Mouse (Mus musculus) embryonic facial prominence, embryonic 14.5 days (tissue): Measurements from ENCODE around the gene Cog2. TPM values are rescaled to one million over a fixed set of nuclear protein-coding genes. Genes with fewer than 3 reads are reported as not detected.

Source experiments
- ATAC-seq: fragments of 200-750 bp; cut with Nextera tagmentation; 2 replicates; pipeline ENCODE4 v1.8.0; 2017; ENCODE audit warnings: low read depth, moderate number of reproducible peaks, moderate TSS enrichment
- DNase-seq: peaks from one replicate; pipeline ENCODE4 v3.0.0-alpha.2; 2015; ENCODE audit warnings: low spot score
- H3K27ac ChIP-seq: fragments of 300-500 bp; sonication (generic); replicated peaks from 2 replicates; pipeline ENCODE4 v1.5.1; 2014; ENCODE audit warnings: low read depth, mild to moderate bottlenecking, low read length, moderate library complexity
- H3K27me3 ChIP-seq: fragments of 300-500 bp; sonication (generic); replicated peaks from 2 replicates; pipeline ENCODE4 v1.6.1; 2014; ENCODE audit warnings: low read length; ENCODE audit not compliant: control insufficient read depth, insufficient read depth
- H3K36me3 ChIP-seq: fragments of 300-500 bp; sonication (generic); 2 replicates; pipeline ENCODE4 v1.6.1; 2014; ENCODE audit warnings: low read length, mixed read lengths; ENCODE audit not compliant: control insufficient read depth, insufficient read depth
- H3K4me1 ChIP-seq: fragments of 300-500 bp; sonication (generic); 2 replicates; pipeline ENCODE4 v1.6.1; 2014; ENCODE audit warnings: antibody characterized with exemption, low read length; ENCODE audit not compliant: control insufficient read depth, insufficient read depth
- H3K4me2 ChIP-seq: fragments of 300-500 bp; sonication (generic); 2 replicates; pipeline ENCODE4 v1.6.1; 2014; ENCODE audit warnings: low read depth, mild to moderate bottlenecking, low read length, moderate library complexity, mixed read lengths
- H3K4me3 ChIP-seq: fragments of 300-500 bp; sonication (generic); 2 replicates; pipeline ENCODE4 v1.5.1; 2014; ENCODE audit warnings: low read depth, mild to moderate bottlenecking, low read length
- H3K9ac ChIP-seq: fragments of 300-500 bp; sonication (generic); 2 replicates; pipeline ENCODE4 v1.6.1; 2014; ENCODE audit warnings: low read depth, mild to moderate bottlenecking, low read length, moderate library complexity, mixed read lengths
- H3K9me3 ChIP-seq: fragments of 300-500 bp; sonication (generic); 2 replicates; pipeline ENCODE4 v1.6.1; 2016; ENCODE audit warnings: low read length; ENCODE audit not compliant: control insufficient read depth
- WGBS: fragments of 180-500 bp; shearing (Covaris S2); extraction: QIAGEN DNeasy Blood & Tissue Kit; methylation state at CpG from one replicate; pipeline ENCODE4 v1.1.7; 2014; 5-methylcytosine and 5-hydroxymethylcytosine counted together
- polyA plus RNA-seq: library from polyadenylated mRNA; unstranded; fragments of >200 nt; fragmentation: Nextera tagmentation; extraction: Ambion mirVana; gene quantifications from 2 replicates; pipeline ENCODE4 v1.2.1, GENCODE M21; 2014

Gene Cog2
- polyA plus RNA-seq, 1 experiment from 2014 or later: 36.6 TPM

DNA sequence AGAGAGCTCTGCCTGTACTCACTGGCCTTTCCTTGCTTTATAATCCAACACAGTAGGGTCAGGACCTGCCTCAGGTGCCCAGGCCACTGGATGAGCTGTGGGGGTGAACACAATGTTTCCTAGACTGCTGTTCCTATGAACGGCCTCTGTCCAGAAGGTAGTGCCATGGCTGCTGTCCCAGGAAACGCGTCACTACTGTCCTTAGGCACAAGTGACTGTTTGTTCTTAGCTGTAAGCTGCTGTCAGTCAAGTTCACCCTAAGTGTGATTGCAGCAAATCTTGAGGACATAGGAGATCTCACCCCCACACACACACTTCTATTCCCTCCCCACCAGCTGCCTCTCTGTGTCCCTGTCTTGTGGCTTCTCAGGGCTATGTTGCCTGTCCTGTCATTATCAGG is 47.0 kb downstream of the Cog2 start:
- no peaks in the 10 kb centered on the region for H3K27me3 ChIP-seq
- H3K36me3 ChIP-seq: no peaks in the 10 kb centered on the region
- no peak overlapping the region for H3K4me2 ChIP-seq
- H3K9me3 ChIP-seq: no peaks in the 10 kb centered on the region
- no peak overlapping the region for H3K27ac ChIP-seq
- 86% methylated on average over 3 of the region's 3 CpGs for WGBS
- DNase-seq: no peak
- H3K4me1 ChIP-seq: peaks cover 9% of the 10 kb centered on the region
- H3K9ac ChIP-seq: no peak overlapping the region
- H3K4me3 ChIP-seq: no peak overlapping the region
- ATAC-seq: no peak

DNA sequence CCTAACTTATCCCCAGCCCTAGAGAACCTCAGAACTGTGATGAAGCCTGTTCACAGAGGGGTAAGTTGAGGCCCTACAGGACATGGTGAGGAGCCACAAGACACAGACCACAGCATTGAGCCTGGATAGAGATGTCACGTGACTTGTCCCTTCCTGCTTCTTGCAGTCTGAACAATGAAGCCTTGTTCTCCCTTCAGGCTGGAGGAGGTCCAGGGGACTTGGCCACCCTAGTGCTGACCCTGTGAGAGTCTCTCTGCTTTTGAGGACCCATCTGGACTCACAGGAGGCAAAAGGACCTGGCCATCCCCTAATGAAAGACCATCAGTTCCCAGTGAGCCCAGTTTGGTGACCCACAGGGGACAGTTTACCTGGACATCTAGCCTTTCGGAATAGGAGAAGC is 48.5 kb downstream of the Cog2 start:
- Histone ChIP-seq H3K27ac (no peak overlapping the region), H3K9ac (no peak overlapping the region), H3K27me3 (no peaks in the 10 kb centered on the region)

DNA sequence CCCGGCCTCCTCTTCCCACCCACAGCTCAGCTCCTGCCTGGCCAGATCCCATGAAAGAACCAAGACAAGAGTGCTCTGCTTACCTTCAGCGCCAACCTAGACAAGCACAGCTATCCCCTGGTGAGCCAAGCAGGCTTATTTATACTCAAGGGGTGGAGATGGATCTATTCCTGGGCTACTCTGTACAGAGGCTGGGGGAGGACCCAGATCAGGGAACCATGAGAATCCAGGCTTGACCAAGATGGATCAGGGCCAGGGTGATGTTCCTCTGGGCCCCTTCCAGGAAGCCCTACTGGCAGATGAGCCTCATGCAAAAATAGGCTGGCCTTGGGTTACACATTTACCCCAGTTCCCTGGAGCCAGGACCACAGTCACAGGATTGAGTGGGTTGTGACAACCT is 49.0 kb downstream of the Cog2 start, which contains the start of gene Agt:
Agt (minus strand) TSS at position 114 of the 400 bp plus-strand sequence.
- Histone ChIP-seq H3K4me3 (no peak within 1 kb of the TSS), H3K36me3 (no peaks in the 10 kb centered on the region), H3K4me1 (peaks cover 13% of the 10 kb centered on the region), H3K9ac (no peak within 1 kb of the TSS), H3K4me2 (no peak within 1 kb of the TSS), H3K9me3 (no peaks in the 10 kb centered on the region), H3K27me3 (no peaks in the 10 kb centered on the region), H3K27ac (no peak within 1 kb of the TSS)
- DNase-seq (no peak), ATAC-seq (no peak)
- 63% methylated on average over 2 of the region's 2 CpGs for WGBS

More for the DNA sequence above, 48.5 kb downstream of the Cog2 start:
- no peak overlapping the region for H3K4me2 ChIP-seq
- H3K4me3 ChIP-seq: no peak overlapping the region
- 53% methylated on average over 2 of the region's 2 CpGs for WGBS
- H3K36me3 ChIP-seq: no peaks in the 10 kb centered on the region
- no peaks in the 10 kb centered on the region for H3K9me3 ChIP-seq
- H3K4me1 ChIP-seq: peaks cover 13% of the 10 kb centered on the region
- DNase-seq (peak; percentile 33), ATAC-seq (peak; percentile 10; the same call in 1 of the 2 replicates)

DNA sequence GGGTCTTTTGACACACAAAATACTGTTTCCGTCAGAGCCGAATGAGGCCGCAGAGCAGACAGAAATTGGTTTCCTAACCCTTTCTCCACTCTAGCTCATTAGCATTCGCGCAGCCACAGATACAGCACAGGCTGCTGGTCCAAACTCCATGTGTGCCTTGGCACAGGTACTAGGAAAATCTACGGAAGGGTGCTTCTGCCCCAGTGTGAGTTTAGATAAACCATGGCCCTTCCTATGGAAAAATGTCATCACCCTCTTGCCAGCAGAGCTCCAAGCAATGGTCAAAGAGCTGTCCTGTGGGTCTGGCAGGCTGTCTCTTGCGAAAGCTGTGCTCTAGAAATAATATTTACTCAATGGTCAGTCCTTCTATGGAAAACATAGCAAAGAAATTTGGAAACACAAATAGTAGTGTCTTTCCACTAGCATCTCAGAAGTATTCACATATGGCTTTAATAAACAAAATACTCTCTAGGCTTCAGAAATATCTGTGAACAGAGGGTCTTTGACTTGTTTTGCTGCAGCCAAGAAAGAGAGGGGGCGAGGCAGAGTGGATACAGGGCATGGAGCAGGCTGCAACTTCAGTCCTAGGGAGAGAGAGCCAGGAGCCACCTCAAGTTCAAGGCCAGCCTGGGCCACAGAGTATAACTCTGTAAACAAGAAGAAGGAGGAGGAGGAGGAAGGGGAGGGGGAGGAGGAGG is 51.3 kb downstream of the Cog2 start:
- H3K9ac ChIP-seq: no peak overlapping the region
- H3K36me3 ChIP-seq: no peaks in the 10 kb centered on the region
- 45% methylated on average over 8 of the region's 8 CpGs for WGBS
- H3K4me2 ChIP-seq: no peak overlapping the region
- peak; percentile 45; the same call in 1 of the 2 replicates for ATAC-seq
- peak overlapping the region; percentile 79 for H3K27ac ChIP-seq
- no peak overlapping the region for H3K4me3 ChIP-seq
- H3K4me1 ChIP-seq: peaks cover 13% of the 10 kb centered on the region
- H3K9me3 ChIP-seq: no peaks in the 10 kb centered on the region
- DNase-seq: peak; percentile 78
- no peaks in the 10 kb centered on the region for H3K27me3 ChIP-seq

DNA sequence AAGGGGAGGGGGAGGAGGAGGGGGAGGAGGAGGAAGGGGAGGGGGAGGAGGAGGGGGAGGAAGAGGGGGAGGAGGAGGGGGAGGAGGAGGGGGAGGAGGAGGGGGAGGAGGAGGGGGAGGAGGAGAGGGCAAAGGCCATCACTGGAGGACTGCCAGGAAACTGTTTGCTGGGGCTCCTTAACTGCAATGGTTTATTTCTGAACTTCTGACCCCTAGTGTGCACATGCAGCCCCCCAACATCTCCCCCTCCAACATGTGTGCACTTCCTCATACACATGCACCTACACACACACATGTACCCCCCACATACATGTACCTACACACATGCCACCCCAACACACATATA is 51.8 kb downstream of the Cog2 start:
- no peak overlapping the region for H3K4me3 ChIP-seq
- H3K9ac ChIP-seq: no peak overlapping the region
- H3K27ac ChIP-seq: no peak overlapping the region; the same call in 1 of the 2 replicates
- no peaks in the 10 kb centered on the region for H3K36me3 ChIP-seq
- H3K4me1 ChIP-seq: peaks cover 13% of the 10 kb centered on the region
- no peaks in the 10 kb centered on the region for H3K9me3 ChIP-seq
- H3K27me3 ChIP-seq: no peaks in the 10 kb centered on the region
- ATAC-seq (no peak), DNase-seq (no peak)
- H3K4me2 ChIP-seq: no peak overlapping the region

DNA sequence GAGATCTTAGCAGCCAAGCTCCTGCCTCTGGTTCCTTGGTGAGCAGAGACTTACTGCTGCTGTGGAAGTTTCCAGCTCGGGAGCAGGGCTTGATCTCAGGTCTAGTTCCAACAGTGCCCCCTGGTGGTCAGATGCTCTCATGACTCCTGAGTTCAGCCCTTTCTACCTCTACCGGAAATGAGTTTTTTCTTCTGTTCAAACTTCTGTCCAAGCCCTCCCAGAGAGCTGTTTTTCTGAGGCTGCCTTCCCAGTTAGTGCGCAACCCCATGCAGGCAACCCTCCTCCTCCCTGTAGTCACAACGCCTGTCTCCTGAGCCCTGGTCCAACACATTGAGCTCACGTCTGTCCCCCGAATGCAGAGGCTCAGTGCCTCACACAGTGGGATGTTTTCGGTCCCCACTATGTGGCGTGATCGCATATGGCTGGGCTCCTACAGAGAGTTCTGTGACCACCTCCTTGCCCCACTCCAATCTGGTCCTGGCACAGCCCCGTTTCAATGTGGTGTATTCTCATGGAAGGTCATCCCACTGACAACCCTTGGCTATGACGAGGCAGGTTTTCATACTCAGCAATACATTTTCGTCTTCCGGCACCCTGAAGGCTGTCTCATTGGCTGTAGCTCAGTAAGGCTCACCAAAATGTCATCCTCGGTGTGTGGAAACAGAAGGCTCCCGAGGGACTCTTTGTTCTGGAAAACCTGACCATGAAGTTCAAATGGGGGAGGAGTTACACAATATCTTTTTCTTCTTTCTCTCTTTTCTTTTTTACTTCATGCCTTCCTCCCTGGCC is 53.2 kb downstream of the Cog2 start:
- Histone ChIP-seq H3K9ac (no peak overlapping the region), H3K4me2 (peak overlapping the region; percentile 11; the same call in 1 of the 2 replicates), H3K4me1 (peaks cover 13% of the 10 kb centered on the region), H3K27ac (peak overlapping the region; percentile 44; the same call in 1 of the 2 replicates), H3K36me3 (no peaks in the 10 kb centered on the region), H3K27me3 (no peaks in the 10 kb centered on the region), H3K4me3 (no peak overlapping the region), H3K9me3 (no peaks in the 10 kb centered on the region)
- DNase-seq: peak; percentile 93
- 59% methylated on average over 15 of the region's 15 CpGs for WGBS
- ATAC-seq: peak; percentile 73

DNA sequence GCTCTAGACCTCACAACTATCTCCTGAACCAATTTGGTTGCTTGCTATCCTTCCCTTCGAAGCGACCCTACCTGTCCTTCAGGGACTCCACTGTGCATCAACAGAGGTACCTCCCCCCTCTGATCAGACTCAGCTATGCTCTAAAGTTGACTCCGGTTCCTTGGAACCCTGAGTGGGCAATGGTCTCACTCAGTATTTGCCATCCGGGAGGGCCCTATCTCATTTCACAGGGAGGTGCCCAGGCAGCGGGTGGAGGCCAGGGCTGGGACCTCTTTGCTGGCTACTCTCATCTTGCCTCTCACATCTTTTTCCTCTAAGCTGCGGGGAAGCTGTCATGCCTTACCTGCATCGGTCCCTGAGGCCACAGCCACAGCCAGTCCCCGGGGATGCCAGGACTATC is 55.2 kb downstream of the Cog2 start, which contains the start of gene Capn9:
Capn9 (plus strand) TSS at position 301 of the 400 bp plus-strand sequence.
- Histone ChIP-seq H3K9me3 (no peaks in the 10 kb centered on the region), H3K27ac (no peak within 1 kb of the TSS), H3K4me3 (no peak within 1 kb of the TSS), H3K27me3 (no peaks in the 10 kb centered on the region), H3K4me2 (no peak within 1 kb of the TSS), H3K9ac (no peak within 1 kb of the TSS), H3K4me1 (peaks cover 10% of the 10 kb centered on the region), H3K36me3 (no peaks in the 10 kb centered on the region)
- ATAC-seq: no peak
- WGBS: 87% methylated on average over 8 of the region's 8 CpGs
- DNase-seq: no peak

DNA sequence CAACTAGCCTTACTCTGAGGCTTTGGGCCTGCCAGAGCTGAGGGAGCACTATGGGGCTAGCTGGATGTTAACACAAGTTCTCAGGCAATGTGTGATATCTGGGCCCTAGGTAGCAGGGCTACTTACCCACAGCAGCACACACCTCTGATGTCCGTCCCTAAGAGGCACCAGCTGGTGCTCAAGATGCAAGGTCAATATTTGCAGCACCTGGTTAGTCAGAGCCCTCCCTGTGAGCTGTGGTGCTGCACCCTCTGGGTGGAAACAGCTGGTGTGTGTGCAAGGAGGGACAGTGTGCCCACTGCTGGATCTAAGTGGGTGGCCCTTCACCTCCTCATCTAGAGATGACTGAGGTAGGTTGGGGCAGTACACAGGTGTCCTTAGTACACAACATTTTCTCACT is 56.2 kb downstream of the Cog2 start:
- Histone ChIP-seq H3K4me3 (no peak overlapping the region), H3K4me2 (no peak overlapping the region), H3K27me3 (no peaks in the 10 kb centered on the region), H3K4me1 (peaks cover 5% of the 10 kb centered on the region; the same call in 1 of the 2 replicates), H3K36me3 (no peaks in the 10 kb centered on the region), H3K9ac (no peak overlapping the region), H3K9me3 (no peaks in the 10 kb centered on the region), H3K27ac (no peak overlapping the region)
- 63% methylated on average over 1 of the region's 1 CpGs for WGBS
- no peak for ATAC-seq
- no peak for DNase-seq
